Mouse (Mus musculus): ENCODE measurements around the gene Prickle1.

- no peak for TF ChIP-seq USF1 (IDR thresholded peaks at IDR 0.05; ENCODE audit: low read depth)
- TF ChIP-seq CTCF (IDR thresholded peaks at IDR 0.05; ENCODE audit: control insufficient read depth, insufficient read depth, insufficient read length): no peak
- no peak for TF ChIP-seq MYOD1 (IDR thresholded peaks at IDR 0.05; ENCODE audit: control insufficient read depth, insufficient read length, low read depth)
Observed at GRCm38 (mm10) chr15:93610721-93611201, 15.1 kb upstream of the Prickle1 start.
